Mouse (Mus musculus): ENCODE data around the gene Copg2. TPM values are rescaled to one million over a fixed set of nuclear protein-coding genes. Genes with fewer than 3 reads are reported as not detected.
A peak's percentile ranks its signal among the peaks of the same experiment; 100 is the strongest.

Copg2 gene
- 10 to 100 TPM; 79.0 to 95.7 (median 83.9) TPM for total RNA-seq (2022)

GRCm38 (mm10) chr6:30896195-30896985, at the start of gene Copg2:
Copg2 (minus strand) TSS chr6:30896794.
- peak; percentile 92 to 94 for DNase-seq (ENCODE audit: low spot score in 2 of 2)

- DNase-seq (ENCODE audit: low spot score in 2 of 2), result no peak
Observed at GRCm38 (mm10) chr6:30939264-30939663, 42.7 kb upstream of the Copg2 start.

- no peak for DNase-seq (ENCODE audit: low spot score in 2 of 2)
Observed at GRCm38 (mm10) chr6:30922821-30923220, 26.2 kb upstream of the Copg2 start.

- DNase-seq (ENCODE audit: low spot score in 2 of 2), result no peak
Observed at GRCm38 (mm10) chr6:30921826-30922225, 25.2 kb upstream of the Copg2 start.

GRCm38 (mm10) chr6:30920834-30921675, 24.5 kb upstream of the Copg2 start:
- peak; percentile 6 to 31 for DNase-seq (ENCODE audit: low spot score in 2 of 2)

- DNase-seq (ENCODE audit: low spot score in 2 of 2), result no peak
Observed at GRCm38 (mm10) chr6:30915473-30915872, 18.9 kb upstream of the Copg2 start, which contains the start of gene Tsga13. Tsga13 (minus strand) TSS chr6:30915573.

- DNase-seq (ENCODE audit: low spot score in 2 of 2), result peak; percentile 31 to 38
Observed at GRCm38 (mm10) chr6:30907970-30908369, 11.4 kb upstream of the Copg2 start.

- DNase-seq (ENCODE audit: low spot score in 2 of 2), result no peak
Observed at GRCm38 (mm10) chr6:30904911-30905310, 8.3 kb upstream of the Copg2 start.

GRCm38 (mm10) chr6:30904033-30904432, 7.4 kb upstream of the Copg2 start:
- no peak for DNase-seq (ENCODE audit: low spot score in 2 of 2)

- DNase-seq (ENCODE audit: low spot score in 2 of 2), result no peak
Observed at GRCm38 (mm10) chr6:30897520-30897919, 926 bp upstream of the Copg2 start.

GRCm38 (mm10) chr6:30896986-30897327, 363 bp upstream of the Copg2 start:
- no peak for DNase-seq (ENCODE audit: low spot score in 2 of 2)

GRCm38 (mm10) chr6:30895819-30896194, 787 bp downstream of the Copg2 start:
- no peak for DNase-seq (ENCODE audit: low spot score in 2 of 2)

- DNase-seq (ENCODE audit: low spot score in 2 of 2), result no peak
Observed at GRCm38 (mm10) chr6:30893081-30893480, 3.5 kb downstream of the Copg2 start.

GRCm38 (mm10) chr6:30891761-30892160, 4.8 kb downstream of the Copg2 start:
- no peak for DNase-seq (ENCODE audit: low spot score in 2 of 2)

GRCm38 (mm10) chr6:30884856-30885255, 11.7 kb downstream of the Copg2 start:
- DNase-seq (ENCODE audit: low spot score in 2 of 2), result no peak

- no peak for DNase-seq (ENCODE audit: low spot score in 2 of 2)
Observed at GRCm38 (mm10) chr6:30883491-30883890, 13.1 kb downstream of the Copg2 start.

- DNase-seq (ENCODE audit: low spot score in 2 of 2), result no peak
Observed at GRCm38 (mm10) chr6:30876661-30877060, 19.9 kb downstream of the Copg2 start.

GRCm38 (mm10) chr6:30866501-30866900, 30.1 kb downstream of the Copg2 start:
- no peak for DNase-seq (ENCODE audit: low spot score in 2 of 2)

- DNase-seq (ENCODE audit: low spot score in 2 of 2), result no peak
Observed at GRCm38 (mm10) chr6:30865031-30865678, 31.4 kb downstream of the Copg2 start.

- DNase-seq (ENCODE audit: low spot score in 2 of 2), result no peak
Observed at GRCm38 (mm10) chr6:30855956-30856355, 40.6 kb downstream of the Copg2 start.

- no peak for DNase-seq (ENCODE audit: low spot score in 2 of 2)
Observed at GRCm38 (mm10) chr6:30855205-30855604, 41.4 kb downstream of the Copg2 start.

- DNase-seq (ENCODE audit: low spot score in 2 of 2), result no peak
Observed at GRCm38 (mm10) chr6:30849818-30850217, 46.8 kb downstream of the Copg2 start.
